Mouse (Mus musculus) ovary, postnatal 36 days (tissue): ENCODE results near the gene Lhx2.

Experiments used
- DNase-seq: peaks from one replicate; pipeline ENCODE4 v3.0.0; 2022; ENCODE audit warnings: low spot score, mixed read lengths

Gene Lhx2

GRCm38 (mm10) chr2:38338990-38339909 is at the start of gene Lhx2:
TSS of gene Lhx2 (plus strand) at chr2:38339281.
- no peak for DNase-seq

GRCm38 (mm10) chr2:38291526-38291925 is 47.6 kb upstream of the Lhx2 start:
- DNase-seq: no peak

GRCm38 (mm10) chr2:38295939-38296338 is 43.1 kb upstream of the Lhx2 start:
- DNase-seq: no peak

- DNase-seq: no peak
These were observed 38.1 kb upstream of the Lhx2 start for GRCm38 (mm10) chr2:38300941-38301340.

- DNase-seq: no peak
These were observed 33.9 kb upstream of the Lhx2 start for GRCm38 (mm10) chr2:38305152-38305551.

GRCm38 (mm10) chr2:38312921-38313320 is 26.2 kb upstream of the Lhx2 start:
- DNase-seq: no peak

- DNase-seq: no peak
These were observed 25.7 kb upstream of the Lhx2 start for GRCm38 (mm10) chr2:38313399-38313798.

- DNase-seq: no peak
These were observed 20.0 kb upstream of the Lhx2 start for GRCm38 (mm10) chr2:38319086-38319485.

GRCm38 (mm10) chr2:38320911-38321310 is 18.2 kb upstream of the Lhx2 start:
- DNase-seq: no peak

- DNase-seq: no peak
These were observed 15.7 kb upstream of the Lhx2 start for GRCm38 (mm10) chr2:38323380-38323779.

- no peak for DNase-seq
These were observed 12.4 kb upstream of the Lhx2 start for GRCm38 (mm10) chr2:38326671-38327070.

- no peak for DNase-seq
These were observed 5.4 kb upstream of the Lhx2 start for GRCm38 (mm10) chr2:38333586-38334119.

- no peak for DNase-seq
These were observed 2.5 kb upstream of the Lhx2 start for GRCm38 (mm10) chr2:38336606-38337005.

GRCm38 (mm10) chr2:38337091-38337640 is 1.9 kb upstream of the Lhx2 start:
- no peak for DNase-seq

GRCm38 (mm10) chr2:38337681-38338080 is 1.4 kb upstream of the Lhx2 start:
- DNase-seq: no peak

GRCm38 (mm10) chr2:38338348-38338932 is 641 bp upstream of the Lhx2 start:
- no peak for DNase-seq

GRCm38 (mm10) chr2:38339910-38340625 is 987 bp downstream of the Lhx2 start:
- no peak for DNase-seq

- DNase-seq: no peak
These were observed 1.6 kb downstream of the Lhx2 start for GRCm38 (mm10) chr2:38340626-38341200.

- DNase-seq: no peak
These were observed 4.5 kb downstream of the Lhx2 start for GRCm38 (mm10) chr2:38343573-38343972.

GRCm38 (mm10) chr2:38344727-38345126 is 5.6 kb downstream of the Lhx2 start:
- no peak for DNase-seq

GRCm38 (mm10) chr2:38346417-38346816 is 7.3 kb downstream of the Lhx2 start:
- no peak for DNase-seq
